Mouse (Mus musculus): ENCODE measurements around the gene Syne3. TPM values are rescaled to one million over a fixed set of nuclear protein-coding genes. Genes with fewer than 3 reads are reported as not detected.
A peak's percentile ranks its signal among the peaks of the same experiment; 100 is the strongest.

The Syne3 gene
- polyA plus RNA-seq, 1 experiment from 2014 or later = 0.29 TPM

GRCm38 (mm10) chr12:104925765-104926164 lies 83.8 kb downstream of the Syne3 start:
- Histone ChIP-seq H3K9me3 (ENCODE audit: low read depth, low read length) (no peaks in the 10 kb centered on the region), H3K4me3 (ENCODE audit: low read depth, low read length) (no peak overlapping the region), H3K4me2 (no peak overlapping the region), H3K9ac (no peak overlapping the region), H3K27me3 (ENCODE audit: insufficient read depth, low read length) (peaks cover 3% of the 10 kb centered on the region; the same call in 1 of the 2 replicates), H3K36me3 (ENCODE audit: insufficient read depth) (no peaks in the 10 kb centered on the region), H3K27ac (ENCODE audit: low read depth) (no peak overlapping the region), H3K4me1 (ENCODE audit: insufficient read depth) (no peaks in the 10 kb centered on the region)
- no peak for TF ChIP-seq CTCF (IDR thresholded peaks at IDR 0.05; ENCODE audit: low read depth)
- WGBS = 56% methylated on average over 2 of the region's 2 CpGs
- DNase-seq (no peak), ATAC-seq (ENCODE audit: insufficient read depth) (no peak)

DNA sequence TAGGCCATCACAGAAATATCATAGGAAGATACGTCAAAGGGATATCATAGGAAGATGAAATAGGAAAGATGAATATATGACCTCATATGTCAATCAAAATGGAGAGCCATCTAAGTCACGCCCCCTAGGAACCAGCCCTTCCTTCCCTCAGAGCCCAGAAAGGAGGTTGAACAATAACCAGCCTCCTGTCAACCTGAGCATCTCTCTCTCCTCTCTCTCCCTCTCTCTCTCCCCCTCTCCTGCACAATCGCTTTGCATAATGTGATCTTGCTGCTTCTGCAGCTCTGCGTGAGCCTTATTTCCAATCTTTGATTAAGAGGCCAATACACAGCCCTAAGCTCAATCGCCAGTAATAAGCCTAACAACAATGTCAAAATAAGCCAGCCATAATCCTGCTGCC lies 84.6 kb downstream of the Syne3 start:
- no peak overlapping the region for H3K27ac ChIP-seq (ENCODE audit: low read depth)
- no peak for TF ChIP-seq CTCF (IDR thresholded peaks at IDR 0.05; ENCODE audit: low read depth)
- no peaks in the 10 kb centered on the region for H3K36me3 ChIP-seq (ENCODE audit: insufficient read depth)
- no peak for DNase-seq
- no peaks in the 10 kb centered on the region for H3K4me1 ChIP-seq (ENCODE audit: insufficient read depth)
- WGBS = 84% methylated on average over 5 of the region's 5 CpGs
- H3K4me3 ChIP-seq (ENCODE audit: low read depth, low read length) = no peak overlapping the region
- ATAC-seq (ENCODE audit: insufficient read depth) = no peak
- H3K9ac ChIP-seq = no peak overlapping the region
- H3K9me3 ChIP-seq (ENCODE audit: low read depth, low read length) = no peaks in the 10 kb centered on the region
- no peak overlapping the region for H3K4me2 ChIP-seq
- H3K27me3 ChIP-seq (ENCODE audit: insufficient read depth, low read length) = peaks cover 3% of the 10 kb centered on the region; the same call in 1 of the 2 replicates

DNA sequence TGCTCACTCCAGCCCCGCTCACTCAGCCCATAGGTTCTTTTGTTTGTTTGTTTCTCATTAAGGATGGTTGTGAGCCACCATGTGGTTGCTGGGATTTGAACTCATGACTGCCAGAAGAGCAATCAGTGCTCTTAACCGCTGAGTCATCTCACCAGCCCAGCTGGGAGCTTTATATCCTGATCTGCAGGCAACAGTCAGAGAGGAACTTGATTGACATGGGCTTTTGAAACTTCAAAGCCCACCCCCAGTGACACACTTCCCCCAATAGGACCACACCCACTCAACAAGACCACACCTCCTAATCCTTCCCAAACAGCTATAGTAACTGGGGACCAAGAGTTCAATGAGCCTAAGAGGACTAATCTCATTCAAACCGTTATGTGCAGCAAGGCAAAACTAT lies 85.1 kb downstream of the Syne3 start:
- H3K27ac ChIP-seq (ENCODE audit: low read depth) = no peak overlapping the region
- WGBS = 89% methylated on average over 3 of the region's 3 CpGs
- H3K4me2 ChIP-seq = no peak overlapping the region

GRCm38 (mm10) chr12:104923948-104924388 lies 85.6 kb downstream of the Syne3 start:
- ATAC-seq (ENCODE audit: insufficient read depth) (no peak), DNase-seq (peak; percentile 63)
- no peak overlapping the region; the same call in 1 of the 2 replicates for H3K27ac ChIP-seq (ENCODE audit: low read depth)
- H3K4me3 ChIP-seq (ENCODE audit: low read depth, low read length) = no peak overlapping the region
- no peaks in the 10 kb centered on the region for H3K36me3 ChIP-seq (ENCODE audit: insufficient read depth)
- H3K27me3 ChIP-seq (ENCODE audit: insufficient read depth, low read length) = peaks cover 3% of the 10 kb centered on the region; the same call in 1 of the 2 replicates
- H3K4me2 ChIP-seq = 0 out of 2 replicates have a peak overlapping the region, but pooled peaks have one; percentile 0
- WGBS = 23% methylated on average over 19 of the region's 19 CpGs
- TF ChIP-seq CTCF (IDR thresholded peaks at IDR 0.05; ENCODE audit: low read depth) = no peak
- no peaks in the 10 kb centered on the region for H3K9me3 ChIP-seq (ENCODE audit: low read depth, low read length)
- H3K9ac ChIP-seq = no peak overlapping the region
- no peaks in the 10 kb centered on the region for H3K4me1 ChIP-seq (ENCODE audit: insufficient read depth)

More for the DNA sequence above, 85.1 kb downstream of the Syne3 start:
- Histone ChIP-seq H3K27me3 (ENCODE audit: insufficient read depth, low read length) (peaks cover 3% of the 10 kb centered on the region; the same call in 1 of the 2 replicates), H3K4me3 (ENCODE audit: low read depth, low read length) (no peak overlapping the region), H3K9ac (no peak overlapping the region), H3K36me3 (ENCODE audit: insufficient read depth) (no peaks in the 10 kb centered on the region), H3K4me1 (ENCODE audit: insufficient read depth) (no peaks in the 10 kb centered on the region), H3K9me3 (ENCODE audit: low read depth, low read length) (no peaks in the 10 kb centered on the region)
- DNase-seq (no peak), ATAC-seq (ENCODE audit: insufficient read depth) (no peak)
- no peak for TF ChIP-seq CTCF (IDR thresholded peaks at IDR 0.05; ENCODE audit: low read depth)

DNA sequence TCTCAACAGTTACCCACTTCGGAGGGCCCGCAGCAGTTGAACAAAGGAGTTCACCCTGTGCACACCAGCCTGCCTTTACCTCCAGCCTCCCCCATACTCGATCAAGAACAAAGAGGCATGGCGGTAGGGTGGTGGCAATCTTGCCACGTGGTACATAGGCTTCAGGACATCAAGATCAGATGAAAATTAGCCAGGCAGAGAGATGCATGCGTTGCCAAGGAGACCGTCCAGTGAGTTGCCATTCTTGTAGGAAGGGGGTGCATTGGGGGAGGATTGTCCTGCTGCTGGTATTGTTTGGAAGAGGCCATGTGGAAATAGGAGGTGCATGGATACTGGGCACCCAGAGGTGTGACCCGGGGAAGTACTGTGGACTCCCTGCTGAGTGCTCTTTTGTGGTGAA lies 87.0 kb downstream of the Syne3 start:
- Histone ChIP-seq H3K9ac (no peak overlapping the region), H3K27me3 (ENCODE audit: insufficient read depth, low read length) (peaks cover 3% of the 10 kb centered on the region; the same call in 1 of the 2 replicates), H3K4me2 (no peak overlapping the region), H3K9me3 (ENCODE audit: low read depth, low read length) (no peaks in the 10 kb centered on the region), H3K4me3 (ENCODE audit: low read depth, low read length) (no peak overlapping the region), H3K36me3 (ENCODE audit: insufficient read depth) (no peaks in the 10 kb centered on the region), H3K27ac (ENCODE audit: low read depth) (no peak overlapping the region), H3K4me1 (ENCODE audit: insufficient read depth) (no peaks in the 10 kb centered on the region)
- DNase-seq = no peak
- no peak for ATAC-seq (ENCODE audit: insufficient read depth)
- 72% methylated on average over 8 of the region's 8 CpGs for WGBS
- TF ChIP-seq CTCF (IDR thresholded peaks at IDR 0.05; ENCODE audit: low read depth) = no peak

DNA sequence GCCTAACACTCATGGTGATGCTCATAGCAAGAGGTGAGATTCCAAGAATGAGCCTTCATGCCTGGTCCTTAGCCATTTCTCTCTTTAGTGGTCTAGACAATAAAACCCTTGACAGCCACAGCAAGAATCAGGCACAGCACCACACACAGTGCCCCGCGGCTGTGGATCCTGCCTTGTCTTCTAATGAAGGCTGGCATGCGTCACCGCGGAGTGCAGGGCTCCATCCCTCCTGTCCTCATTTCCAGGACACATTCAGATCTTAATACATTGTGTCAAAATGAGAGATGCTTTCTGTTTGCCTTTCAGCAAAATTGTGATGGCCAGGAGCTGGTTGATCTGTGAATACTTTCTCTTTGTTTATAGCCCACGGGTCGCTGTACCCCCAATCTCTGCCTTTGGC lies 88.5 kb downstream of the Syne3 start:
- Histone ChIP-seq H3K27me3 (ENCODE audit: insufficient read depth, low read length) (peaks cover 3% of the 10 kb centered on the region; the same call in 1 of the 2 replicates), H3K9me3 (ENCODE audit: low read depth, low read length) (no peaks in the 10 kb centered on the region), H3K4me1 (ENCODE audit: insufficient read depth) (no peaks in the 10 kb centered on the region), H3K4me2 (no peak overlapping the region), H3K9ac (no peak overlapping the region), H3K27ac (ENCODE audit: low read depth) (no peak overlapping the region), H3K36me3 (ENCODE audit: insufficient read depth) (no peaks in the 10 kb centered on the region), H3K4me3 (ENCODE audit: low read depth, low read length) (no peak overlapping the region)
- DNase-seq (no peak), ATAC-seq (ENCODE audit: insufficient read depth) (no peak)
- 79% methylated on average over 7 of the region's 7 CpGs for WGBS
- no peak for TF ChIP-seq CTCF (IDR thresholded peaks at IDR 0.05; ENCODE audit: low read depth)

DNA sequence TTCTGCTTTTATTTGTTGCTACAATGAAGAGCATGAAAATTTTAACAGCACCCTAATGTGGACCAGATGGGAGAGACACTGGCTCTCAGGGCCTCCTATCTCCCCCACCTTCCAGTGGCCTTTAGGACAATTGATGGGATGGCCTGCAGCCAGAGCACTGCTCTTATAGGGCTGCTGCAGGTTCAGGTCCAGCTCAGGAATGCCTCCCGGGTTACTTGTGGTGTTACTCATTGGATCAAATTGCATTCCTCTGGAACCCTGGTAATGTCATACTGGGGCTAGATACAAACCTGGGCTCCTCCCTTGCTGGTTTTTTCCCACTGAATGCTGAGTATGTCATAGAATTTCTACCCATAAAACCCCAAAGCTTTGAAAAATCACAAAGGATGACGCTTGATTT lies 90.4 kb downstream of the Syne3 start:
- Histone ChIP-seq H3K4me1 (ENCODE audit: insufficient read depth) (no peaks in the 10 kb centered on the region), H3K36me3 (ENCODE audit: insufficient read depth) (no peaks in the 10 kb centered on the region), H3K27me3 (ENCODE audit: insufficient read depth, low read length) (peaks cover 3% of the 10 kb centered on the region; the same call in 1 of the 2 replicates), H3K9me3 (ENCODE audit: low read depth, low read length) (no peaks in the 10 kb centered on the region), H3K9ac (no peak overlapping the region), H3K4me2 (no peak overlapping the region), H3K4me3 (ENCODE audit: low read depth, low read length) (no peak overlapping the region), H3K27ac (ENCODE audit: low read depth) (no peak overlapping the region)
- no peak for ATAC-seq (ENCODE audit: insufficient read depth)
- WGBS = 59% methylated on average over 2 of the region's 2 CpGs
- no peak for DNase-seq
- no peak for TF ChIP-seq CTCF (IDR thresholded peaks at IDR 0.05; ENCODE audit: low read depth)

All from lung, embryonic 14.5 days (tissue).